Mouse (Mus musculus) liver, embryonic 14.5 days (tissue): ENCODE measurements at regions not wholly inside any gene's neighbourhood (a gene's known extent, or its start where the extent isn't known, plus 50 kb on each side); places are given as distances from the start of the nearest gene placed in this dataset.

ENCODE experiments used
- CTCF ChIP-seq: IDR thresholded peaks from 2 replicates; pipeline ENCODE4 v1.5.1; 2016; ENCODE audit warnings: antibody characterized with exemption, low read depth, control low read depth
- EP300 ChIP-seq: IDR thresholded peaks from 2 replicates; pipeline ENCODE4 v1.6.1; 2016; ENCODE audit warnings: antibody characterized with exemption, low read depth

DNA sequence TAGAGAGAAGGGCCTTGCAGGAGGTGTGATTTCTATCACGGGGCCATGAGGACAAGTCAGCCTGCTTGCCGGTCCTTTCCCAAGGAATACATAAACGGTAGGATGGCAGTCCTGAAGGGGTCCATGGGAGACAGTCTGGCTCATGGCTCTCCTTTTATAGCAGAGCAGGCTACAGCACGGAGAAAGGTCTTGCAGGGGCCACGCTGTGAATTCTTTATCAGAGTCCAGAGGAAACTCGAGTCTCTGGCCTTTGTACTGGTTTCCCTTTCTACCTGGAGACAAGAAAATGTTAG lies 1984.0 kb downstream of the 4930444P10Rik start:
- TF ChIP-seq CTCF: no peak
- TF ChIP-seq EP300: no peak
